Mouse (Mus musculus) kidney, adult 2 months (tissue): ENCODE measurements around the gene Pfas. TPM values are rescaled to one million over a fixed set of nuclear protein-coding genes. Genes with fewer than 3 reads are reported as not detected.
A peak's percentile ranks its signal among the peaks of the same experiment; 100 is the strongest.
"Not testable (repeated sequence)": the region's sequence is repeated elsewhere in the genome, so short reads cannot be mapped to it uniquely, and the experiment has no call there.

Source experiments
- DNase-seq: peaks from one replicate; pipeline ENCODE4 v3.0.0; 2021
- H3K27ac ChIP-seq: fragments of 200-500 bp; 2 replicates; pipeline ENCODE4 v1.5.1; 2012; ENCODE audit warnings: low read depth, low read length, control low read depth, inconsistent platforms; ENCODE audit not compliant: insufficient read depth
- H3K27me3 ChIP-seq: fragments of 200-500 bp; replicated peaks from 2 replicates; pipeline ENCODE4 v1.6.1; 2012; ENCODE audit warnings: mild to moderate bottlenecking, moderate library complexity, low read length, inconsistent platforms; ENCODE audit not compliant: control insufficient read depth, insufficient read depth
- H3K36me3 ChIP-seq: fragments of 200-500 bp; 2 replicates; pipeline ENCODE4 v1.6.1; 2012; ENCODE audit warnings: mild to moderate bottlenecking, moderate library complexity, low read length, inconsistent platforms; ENCODE audit not compliant: control insufficient read depth, insufficient read depth
- H3K4me1 ChIP-seq: fragments of 200-500 bp; 2 replicates; pipeline ENCODE4 v1.6.1; 2011; ENCODE audit warnings: low read length; ENCODE audit not compliant: control insufficient read depth, insufficient read depth
- H3K4me3 ChIP-seq: fragments of 200-500 bp; 2 replicates; pipeline ENCODE4 v1.5.1; 2011; ENCODE audit warnings: mild to moderate bottlenecking, low read depth, low read length, control low read depth; ENCODE audit not compliant: insufficient read depth
- CTCF ChIP-seq: fragments of 200-500 bp; conservative IDR thresholded peaks from 2 replicates; pipeline ENCODE4 v1.5.1; 2011; ENCODE audit warnings: low read depth, mild to moderate bottlenecking, control low read depth, low read length, moderate library complexity, mixed read lengths; ENCODE audit not compliant: insufficient read depth, insufficient read length
- POLR2A ChIP-seq: fragments of 200-500 bp; IDR thresholded peaks from one replicate; pipeline ENCODE4 v1.6.1; 2011; ENCODE audit warnings: low read depth, low read length, control low read depth
- WGBS: fragments of 180-500 bp; shearing (Covaris S2); methylation state at CpG from one replicate; pipeline ENCODE4 v1.1.7; 2018; 5-methylcytosine and 5-hydroxymethylcytosine counted together
- polyA plus RNA-seq: library from polyadenylated mRNA; depleted of rRNA; stranded (reverse); fragments of >200 nt; gene quantifications from 2 replicates; pipeline ENCODE4 v1.2.3, GENCODE M21; 2012

Pfas gene
- polyA plus RNA-seq, 1 experiment, result 17.2 TPM

DNA sequence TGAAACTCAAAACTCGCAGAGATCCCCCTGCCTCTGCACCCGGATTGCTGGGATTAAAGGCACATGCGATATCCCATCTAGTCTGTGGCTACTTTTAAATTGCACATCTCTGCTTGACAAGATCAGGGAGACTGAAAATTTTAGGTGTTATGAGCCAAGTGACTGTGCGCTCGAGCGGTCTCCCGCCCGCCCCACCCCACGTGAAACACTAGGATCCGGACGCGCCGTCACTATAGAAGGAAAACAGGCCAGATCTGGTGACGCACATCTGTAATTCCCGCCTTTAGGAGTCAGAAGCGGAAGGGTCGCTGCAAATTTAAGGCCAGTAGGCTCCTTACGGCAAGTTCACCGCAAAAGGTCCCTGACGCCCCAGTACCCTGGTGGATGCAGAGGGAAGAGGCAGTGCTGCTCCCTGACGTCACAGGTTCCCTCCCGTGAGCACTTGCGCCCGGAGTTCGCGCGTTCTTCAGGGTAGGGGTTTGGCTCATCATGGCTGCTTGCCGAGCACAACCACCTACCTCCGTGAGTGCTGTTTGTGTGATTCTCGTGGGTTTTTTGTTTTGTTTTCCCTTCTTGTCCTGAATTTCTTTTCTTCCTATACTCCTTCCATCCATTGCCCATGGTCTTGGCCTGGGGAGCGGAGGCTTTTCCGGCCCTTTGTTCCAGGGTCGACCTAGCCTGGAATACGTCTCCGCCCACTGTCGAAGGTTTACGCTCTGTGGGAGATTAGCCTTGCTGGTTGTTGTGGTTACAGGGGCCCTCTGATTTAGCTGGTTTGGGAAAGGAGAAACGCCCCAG is 7.6 kb upstream of the Pfas start, which contains the start of gene Ctc1:
Gene Ctc1 (plus strand): TSS at position 268 of the 798 bp plus-strand sequence.
- peak; percentile 94 for DNase-seq
- Histone ChIP-seq H3K36me3 (no peaks in the 10 kb centered on the region), H3K27ac (peak within 1 kb of the TSS; percentile 69; the same call in 1 of the 2 replicates), H3K4me3 (peak within 1 kb of the TSS; percentile 62), H3K27me3 (no peaks in the 10 kb centered on the region), H3K4me1 (peaks cover 8% of the 10 kb centered on the region; the same call in 1 of the 2 replicates)
- WGBS, result 2% methylated on average over 38 of the region's 38 CpGs
- peak; percentile 42 for TF ChIP-seq POLR2A
- TF ChIP-seq CTCF, result peak; percentile 71

GRCm38 (mm10) chr11:69012071-69012601 is 3.9 kb upstream of the Pfas start:
- under 1% methylated on average over 18 of the region's 18 CpGs for WGBS
- Histone ChIP-seq H3K4me1 (peaks cover 8% of the 10 kb centered on the region; the same call in 1 of the 2 replicates), H3K27ac (peak overlapping the region; percentile 100), H3K36me3 (no peaks in the 10 kb centered on the region), H3K27me3 (no peaks in the 10 kb centered on the region), H3K4me3 (peak overlapping the region; percentile 99)
- TF ChIP-seq CTCF (no peak), POLR2A (peak; percentile 91)
- DNase-seq, result peak; percentile 97

- peak overlapping the region; percentile 99 for H3K4me3 ChIP-seq
- not testable (repeated sequence) for H3K27ac ChIP-seq, H3K27me3 ChIP-seq, DNase-seq, H3K36me3 ChIP-seq, H3K4me1 ChIP-seq
- 66% methylated on average over 2 of the region's 2 CpGs for WGBS
Observed at GRCm38 (mm10) chr11:69011445-69011844, 3.2 kb upstream of the Pfas start.

DNA sequence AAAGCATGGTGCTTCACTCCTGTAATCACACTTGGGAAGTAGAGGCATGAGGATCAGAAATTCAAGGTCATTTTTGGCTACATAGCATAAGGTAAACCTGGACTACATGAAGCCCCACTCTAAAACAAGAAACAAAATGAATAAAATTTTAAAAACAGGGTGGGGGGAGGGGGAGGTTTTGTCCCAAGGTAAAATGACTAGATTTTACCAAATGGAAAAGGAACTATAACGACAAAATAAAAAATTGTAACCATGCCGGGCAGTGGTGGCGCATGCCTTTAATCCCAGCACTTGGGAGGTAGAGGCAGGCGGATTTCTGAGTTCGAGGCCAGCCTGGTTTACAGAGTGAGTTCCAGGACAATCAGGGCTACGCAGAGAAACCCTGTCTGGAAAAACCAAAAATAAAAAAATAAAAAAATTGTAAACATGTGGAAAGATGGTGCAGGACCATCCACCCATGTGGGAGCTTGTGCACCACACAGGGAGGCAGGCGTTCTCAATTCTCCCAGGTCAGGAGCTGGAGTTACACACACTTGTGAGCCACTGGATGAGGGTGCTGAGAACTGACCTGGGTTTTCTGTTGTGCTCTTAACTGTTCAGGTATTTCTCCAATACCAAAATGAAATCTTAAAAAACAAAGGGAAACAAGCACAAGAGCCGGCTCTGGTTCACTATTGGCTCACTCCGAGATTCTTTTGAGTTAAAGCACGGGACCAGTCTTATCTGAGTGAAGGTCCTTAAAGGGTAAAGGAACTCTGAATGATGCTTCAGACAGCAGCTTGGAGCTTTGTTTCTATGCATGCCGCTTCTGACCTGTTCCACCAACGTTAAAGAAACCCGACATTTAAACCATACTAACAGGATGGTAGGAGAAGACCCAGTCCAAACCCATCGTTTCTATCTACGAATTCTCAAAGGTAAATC is 2.4 kb upstream of the Pfas start:
- no peak for DNase-seq
- Histone ChIP-seq H3K4me3 (no peak overlapping the region), H3K36me3 (no peaks in the 10 kb centered on the region), H3K27me3 (no peaks in the 10 kb centered on the region), H3K4me1 (peaks cover 3% of the 10 kb centered on the region; the same call in 1 of the 2 replicates), H3K27ac (no peak overlapping the region)
- WGBS, result 88% methylated on average over 15 of the region's 15 CpGs
- TF ChIP-seq CTCF, result no peak

DNA sequence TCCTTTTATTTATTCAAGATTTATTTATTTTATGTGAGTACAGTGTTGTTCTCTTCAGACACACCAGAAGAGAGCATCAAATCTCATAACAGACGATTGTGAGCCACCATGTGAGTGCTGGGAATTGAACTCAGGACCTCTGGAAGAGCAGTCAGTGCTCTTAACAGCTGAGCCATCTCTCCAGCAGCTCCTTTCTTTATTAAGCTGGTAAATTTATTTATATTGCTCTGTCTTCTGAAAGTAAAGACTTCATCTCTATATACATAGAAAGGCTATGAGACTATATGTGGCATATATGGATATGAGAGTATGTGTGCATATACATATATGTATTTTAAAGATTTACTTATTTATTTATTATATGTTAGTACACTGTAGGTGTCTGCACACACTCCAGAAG is 1.2 kb upstream of the Pfas start:
- no peak for DNase-seq
- Histone ChIP-seq H3K27ac (no peak overlapping the region), H3K36me3 (no peaks in the 10 kb centered on the region), H3K4me1 (peaks cover 3% of the 10 kb centered on the region; the same call in 1 of the 2 replicates), H3K4me3 (no peak overlapping the region), H3K27me3 (no peaks in the 10 kb centered on the region)
- 87% methylated on average over 1 of the region's 1 CpGs for WGBS
- no peak for TF ChIP-seq POLR2A
- no peak for TF ChIP-seq CTCF

- not testable (repeated sequence) for H3K27me3 ChIP-seq, H3K4me1 ChIP-seq, DNase-seq, H3K27ac ChIP-seq, H3K4me3 ChIP-seq, H3K36me3 ChIP-seq
Observed at GRCm38 (mm10) chr11:69006575-69006974, 1.7 kb downstream of the Pfas start.

GRCm38 (mm10) chr11:69005193-69005592 is 3.1 kb downstream of the Pfas start:
- Histone ChIP-seq H3K27me3 (no peaks in the 10 kb centered on the region), H3K36me3 (peaks cover 2% of the 10 kb centered on the region), H3K4me3 (no peak overlapping the region), H3K27ac (no peak overlapping the region), H3K4me1 (no peaks in the 10 kb centered on the region)
- TF ChIP-seq POLR2A (no peak), CTCF (no peak)
- no peak for DNase-seq
- WGBS, result 86% methylated on average over 7 of the region's 7 CpGs
